Mouse (Mus musculus) spleen, embryonic (tissue): ENCODE data around the gene Rmnd5b.
"Not testable (repeated sequence)": the region's sequence is repeated elsewhere in the genome, so short reads cannot be mapped to it uniquely, and the experiment has no call there.

Source experiments
- CTCF ChIA-PET: fragments of 350-600 bp; sonication (Branson Sonifier 250); formaldehyde crosslinking; loops from one replicate; lab custom pipeline; 2022; lab: Charles Lee

Gene Rmnd5b

DNA sequence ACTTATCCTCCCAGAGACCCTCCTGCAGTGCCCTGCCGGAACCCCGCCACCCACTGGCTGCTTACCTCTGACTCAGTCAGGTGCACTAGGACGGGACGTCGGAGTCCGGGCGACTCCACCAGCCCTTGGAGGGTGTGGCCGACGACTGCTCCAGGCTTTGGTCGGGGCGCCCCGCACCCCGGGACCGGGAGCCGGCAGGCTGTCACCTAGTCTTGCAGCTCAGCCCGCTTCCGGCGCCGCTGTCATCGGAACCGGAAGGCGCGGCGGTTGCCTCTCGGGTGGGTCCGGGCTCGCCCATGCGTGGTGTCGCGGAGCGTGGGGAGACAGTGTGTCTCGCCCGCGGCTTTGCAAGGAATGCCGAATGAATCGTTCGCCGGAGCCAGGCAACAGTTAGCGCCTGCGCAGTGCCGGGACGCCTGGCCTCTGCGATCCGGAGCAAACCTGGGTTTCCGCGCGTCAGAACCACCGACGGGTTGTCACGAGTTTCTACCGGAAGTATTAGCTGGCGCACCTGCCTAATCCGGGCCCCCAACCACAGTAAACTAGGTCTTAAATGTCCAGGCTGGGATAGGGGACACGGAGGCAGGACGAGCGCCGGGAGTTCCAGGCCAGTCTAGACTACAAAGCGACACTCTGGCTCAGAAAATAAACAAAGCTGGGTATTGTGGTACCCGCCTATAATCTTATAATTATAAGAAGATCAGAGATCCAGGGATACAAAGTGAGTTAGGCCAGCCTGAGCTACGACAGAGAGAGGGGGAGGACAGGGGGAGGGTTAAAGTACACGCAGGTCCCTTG lies at the start of gene Rmnd5b:
Gene Rmnd5b (minus strand): TSS at position 372 of the 798 bp plus-strand sequence.
- CTCF ChIA-PET = interaction anchor here (0.6 to 1.2 kb wide), 3 partner anchors 8 to 139 kb away, joined by 3 to 6 read pairs (median 3); no protein-coding TSS in a partner anchor

DNA sequence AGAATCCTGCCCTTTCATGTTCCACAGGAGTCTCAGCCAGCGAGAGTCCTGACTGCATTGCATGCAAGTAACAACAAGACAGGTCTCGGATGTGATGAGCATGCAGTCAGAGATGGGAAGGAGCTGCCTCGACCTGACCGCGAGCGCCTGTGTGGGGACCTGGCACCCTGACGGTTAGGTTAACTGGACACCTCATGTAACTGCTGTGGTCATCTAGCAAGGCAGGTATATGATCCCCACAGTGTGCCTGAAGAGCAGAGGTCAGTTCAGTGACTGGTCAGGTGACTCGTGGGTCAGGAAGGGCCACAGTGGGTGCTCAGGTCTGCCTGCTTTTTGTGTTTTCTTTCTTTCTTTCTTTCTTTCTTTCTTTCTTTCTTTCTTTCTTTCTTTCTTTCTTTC lies 46.3 kb upstream of the Rmnd5b start:
- CTCF ChIA-PET = interaction anchor here (1.3 to 2.3 kb wide), 2 partner anchors 65 to 76 kb away, joined by 4 to 15 read pairs; partner anchors contain the start of gene Hnrnpab

DNA sequence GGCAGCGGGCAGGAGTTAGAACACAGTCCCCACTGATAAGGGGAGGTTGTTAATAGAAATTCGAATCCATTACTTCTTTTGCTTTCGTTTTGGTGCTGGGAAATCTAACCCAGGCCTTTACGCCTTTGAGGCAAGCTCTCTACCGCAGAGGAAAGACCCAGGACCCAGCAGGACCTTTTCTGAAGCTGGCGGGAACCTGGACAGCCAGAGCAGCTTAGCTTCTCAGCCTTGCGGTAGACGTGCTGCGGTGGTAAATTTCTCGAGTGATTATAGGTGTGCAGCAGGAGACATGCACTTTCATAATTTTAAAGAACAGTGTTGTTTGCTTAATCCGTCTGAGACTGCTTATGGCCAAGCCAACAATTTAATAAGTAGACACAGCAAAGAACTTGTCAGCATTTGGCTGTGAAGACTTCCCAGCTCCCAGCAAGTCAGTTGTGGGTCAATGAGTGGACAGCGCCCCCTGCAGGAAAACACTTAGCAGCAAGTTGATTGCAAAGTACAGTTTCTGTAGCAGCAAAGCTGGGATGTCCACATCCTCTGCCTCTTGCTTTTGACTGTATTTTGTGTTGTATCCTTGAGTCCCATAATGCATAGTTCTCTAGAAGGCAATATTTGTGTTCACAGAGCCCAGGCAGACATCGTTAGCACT lies 45.8 kb upstream of the Rmnd5b start:
- CTCF ChIA-PET = interaction anchor here (1.3 to 2.3 kb wide), 2 partner anchors 64 to 75 kb away, joined by 4 to 15 read pairs; partner anchors contain the start of gene Hnrnpab

DNA sequence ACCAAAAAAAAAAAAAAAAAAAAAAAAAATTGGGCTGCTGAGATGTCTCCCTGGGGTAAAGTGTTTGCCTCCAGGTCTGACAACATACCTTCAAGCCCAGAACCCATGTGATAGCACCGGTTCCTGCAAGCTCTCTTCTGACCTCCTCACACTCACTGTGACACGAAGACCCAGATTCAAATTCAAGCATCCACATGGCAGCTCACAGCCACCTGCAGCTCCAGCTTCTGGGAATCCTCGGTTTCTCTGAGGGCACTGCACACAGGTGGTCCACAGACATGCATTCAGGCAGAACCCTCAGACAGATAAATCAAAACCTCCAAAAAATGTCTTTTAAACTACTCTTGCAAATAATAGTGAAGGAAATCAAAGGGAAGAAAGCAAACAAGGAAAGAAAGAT lies 43.8 kb upstream of the Rmnd5b start:
- CTCF ChIA-PET = no interaction called here

DNA sequence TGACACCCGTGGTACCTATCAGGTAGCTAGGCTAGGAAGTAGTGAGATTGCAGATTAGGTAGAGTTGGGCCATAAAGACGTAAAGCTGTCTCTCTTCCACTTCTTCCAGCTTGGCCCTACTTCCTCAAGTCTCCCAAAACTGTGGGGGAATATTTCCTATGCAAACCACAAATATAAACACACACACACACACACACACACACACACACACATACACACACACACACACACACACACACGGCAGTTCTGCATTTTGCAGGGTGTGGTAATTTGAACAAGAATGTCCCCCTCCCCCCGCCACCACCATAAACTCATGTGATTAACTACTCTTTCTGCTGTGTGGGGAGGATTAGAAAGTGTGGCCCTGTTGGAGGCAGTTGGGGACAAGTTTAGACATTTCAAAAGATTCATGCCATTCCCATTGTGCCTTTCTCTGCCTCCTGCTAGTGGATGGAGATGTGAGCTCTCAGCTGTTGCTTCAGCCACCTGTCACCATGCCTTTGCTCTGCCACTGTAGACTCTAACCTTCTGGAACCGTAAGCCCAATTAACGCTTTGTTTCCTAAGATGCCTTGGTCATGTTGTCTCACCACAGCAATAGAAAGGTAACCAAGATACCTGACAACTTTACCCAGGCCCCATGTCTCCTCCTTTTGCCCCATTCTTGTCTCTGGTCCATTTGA lies 42.2 kb upstream of the Rmnd5b start:
- CTCF ChIA-PET = no interaction called here

DNA sequence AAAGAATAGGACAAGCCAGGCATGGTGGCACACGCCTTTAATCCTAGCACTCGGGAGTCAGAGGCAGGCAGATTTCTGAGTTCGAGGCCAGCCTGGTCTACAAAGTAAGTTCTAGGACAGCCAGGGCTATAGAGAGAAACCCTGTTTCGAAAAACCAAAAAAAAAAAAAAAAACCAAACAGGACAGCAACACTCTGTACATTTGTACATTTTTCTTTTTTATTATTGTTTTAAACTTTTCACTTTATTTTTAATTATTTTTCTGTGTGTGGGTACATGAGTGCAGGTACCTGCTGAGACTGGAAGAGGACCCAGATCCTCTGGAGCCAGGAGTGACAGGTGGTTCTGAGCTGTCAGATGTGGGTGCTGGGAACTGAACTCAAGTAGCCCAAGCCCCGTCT lies 39.7 kb upstream of the Rmnd5b start:
- CTCF ChIA-PET = no interaction called here

DNA sequence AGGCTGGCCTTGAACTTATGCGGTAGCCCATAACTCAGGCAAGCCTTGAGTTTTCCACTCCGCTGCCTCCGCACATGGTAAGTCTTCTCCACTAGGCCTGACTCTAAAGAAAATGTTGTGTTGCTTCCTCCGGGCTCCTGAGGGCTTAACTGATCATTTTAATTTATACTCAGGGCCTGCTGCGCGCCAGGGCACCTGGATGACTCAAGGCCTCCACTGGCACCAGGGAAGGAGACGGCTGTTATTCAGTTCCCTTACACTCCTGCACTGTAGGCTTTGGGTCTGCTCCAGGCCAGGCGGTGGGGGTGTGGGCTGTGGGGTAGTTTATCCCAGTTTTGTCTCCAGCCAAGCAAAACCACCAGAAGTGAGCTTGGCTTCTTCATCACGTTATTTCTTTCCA lies 37.6 kb upstream of the Rmnd5b start:
- CTCF ChIA-PET = no interaction called here

DNA sequence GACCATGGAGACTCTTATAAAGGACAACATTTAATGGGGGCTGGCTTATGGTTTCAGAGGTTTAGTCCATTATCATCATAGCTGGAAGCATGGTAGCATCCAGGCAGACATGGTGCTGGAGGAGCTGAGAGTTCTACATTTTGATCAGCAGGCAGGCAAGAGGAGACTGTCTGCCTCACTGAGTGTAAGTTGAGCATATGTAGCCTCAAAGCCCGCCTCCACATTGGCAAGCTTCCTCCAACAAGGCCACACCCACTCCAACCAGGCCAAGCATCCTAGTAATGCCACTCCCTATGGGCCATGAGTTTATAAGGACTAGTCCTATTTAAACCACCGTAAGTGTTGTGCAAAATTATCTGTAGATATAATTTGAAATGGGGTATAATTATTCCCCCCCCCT lies 35.7 kb upstream of the Rmnd5b start:
- CTCF ChIA-PET = interaction anchor here (0.5 to 0.7 kb wide), 2 partner anchors 147 to 275 kb away, joined by 3 to 4 read pairs; no protein-coding TSS in a partner anchor

DNA sequence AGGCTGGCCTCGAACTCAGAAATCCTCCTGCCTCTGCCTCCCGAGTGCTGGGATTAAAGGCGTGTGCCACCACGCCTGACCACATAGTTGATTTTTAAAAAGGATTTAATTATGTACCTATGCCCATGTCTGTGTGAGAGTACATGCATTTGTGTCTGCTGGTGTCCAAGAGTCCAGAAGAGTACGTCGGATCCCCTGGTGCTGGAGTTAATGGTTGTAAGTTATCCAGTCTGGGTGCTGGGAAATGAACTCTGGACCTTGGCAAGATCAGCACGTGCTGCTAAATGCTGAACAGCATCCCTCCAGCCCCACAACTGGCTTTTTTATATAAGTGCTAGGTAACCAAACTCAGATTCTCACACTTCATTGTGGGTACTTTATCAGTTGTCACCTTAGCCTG lies 35.1 kb upstream of the Rmnd5b start:
- CTCF ChIA-PET = interaction anchor here (0.7 kb wide), 1 partner anchor 147 kb away, joined by 3 read pairs; no protein-coding TSS in a partner anchor

DNA sequence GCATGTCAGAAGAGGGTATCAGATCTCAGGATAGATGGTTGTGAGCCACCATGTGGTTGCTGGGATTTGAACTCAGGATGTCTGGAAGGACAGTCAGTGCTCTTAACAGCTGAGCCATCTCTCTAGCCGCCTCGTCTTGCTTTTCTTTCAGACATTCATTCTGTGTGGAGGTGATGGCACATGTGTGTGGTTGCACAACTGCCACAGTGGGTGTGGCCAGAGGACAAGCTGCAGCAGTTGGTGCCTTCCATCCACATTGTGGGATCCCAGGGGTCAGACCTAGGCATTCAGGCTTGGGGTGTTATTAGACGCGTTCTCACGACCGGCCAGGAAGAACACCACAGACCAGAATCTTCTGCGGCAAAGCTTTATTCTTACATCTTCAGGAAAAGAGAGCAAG lies 29.1 kb upstream of the Rmnd5b start:
- CTCF ChIA-PET = not testable (repeated sequence)

DNA sequence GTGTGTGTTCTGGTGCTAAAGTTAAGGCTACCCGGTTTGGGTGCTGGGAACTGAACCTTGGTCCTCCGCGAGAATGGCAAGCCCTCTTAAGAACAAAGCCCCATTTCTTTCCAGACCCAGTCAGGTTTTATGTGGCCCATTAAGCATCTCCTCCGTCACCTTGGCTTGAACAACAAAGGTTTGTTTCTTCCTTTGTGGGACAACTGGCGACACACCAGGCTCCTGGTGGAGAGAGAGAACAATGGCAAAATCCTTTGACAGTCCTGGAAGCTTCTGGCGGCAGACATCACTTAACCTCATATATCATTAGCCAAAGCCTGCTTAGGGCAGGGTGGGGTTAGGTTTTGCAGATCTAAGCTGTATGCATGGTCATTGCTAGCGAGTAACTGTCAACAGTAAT lies 26.9 kb upstream of the Rmnd5b start:
- CTCF ChIA-PET = interaction anchor here (0.6 to 1.0 kb wide), 4 partner anchors 27 to 39 kb away, joined by 3 to 15 read pairs (median 6); no protein-coding TSS in a partner anchor

DNA sequence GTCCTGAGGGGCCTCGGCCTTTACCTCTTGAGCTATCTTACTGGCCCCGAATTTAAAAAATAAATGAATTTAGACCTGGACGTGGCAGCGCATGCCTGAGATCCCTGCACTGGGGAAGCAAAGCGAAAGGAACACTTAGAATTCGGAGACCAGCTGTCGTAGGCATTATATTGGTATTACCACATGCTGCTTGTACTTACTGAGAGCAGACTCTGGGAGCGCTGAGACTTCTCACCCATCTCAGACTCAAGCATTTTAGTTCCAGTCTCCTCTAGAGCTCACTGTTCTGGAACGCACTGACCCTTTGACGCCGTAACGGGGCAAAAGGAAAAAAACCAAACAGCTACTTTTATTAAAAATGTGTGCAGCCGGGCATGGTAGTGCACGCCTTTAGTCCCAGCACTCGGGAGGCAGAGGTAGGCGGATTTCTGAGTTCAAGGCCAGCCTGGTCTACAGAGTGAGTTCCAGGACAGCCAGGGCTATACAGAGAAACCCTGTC lies 26.2 kb upstream of the Rmnd5b start:
- CTCF ChIA-PET = interaction anchor here (0.6 to 1.0 kb wide), 4 partner anchors 27 to 571 kb away, joined by 3 to 8 read pairs (median 4); no protein-coding TSS in a partner anchor

DNA sequence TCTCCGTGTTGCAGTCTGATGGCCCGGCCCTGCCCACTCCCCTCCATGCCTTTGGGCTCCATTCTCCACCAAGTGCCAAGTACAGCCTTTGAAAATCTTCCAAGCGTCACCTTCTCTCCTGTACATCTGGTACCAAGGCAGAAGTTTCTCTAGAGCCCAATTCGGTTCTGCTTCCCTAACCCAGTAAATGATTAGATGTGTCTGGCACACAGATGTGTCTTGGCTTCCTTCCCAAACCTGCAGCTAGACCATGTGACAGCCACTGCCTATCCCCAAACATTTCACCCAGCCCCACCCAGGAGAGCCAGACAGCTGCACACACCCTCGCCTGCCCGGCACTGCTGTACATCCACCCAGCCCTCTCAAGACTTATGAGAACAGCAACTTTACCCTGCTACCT lies 23.0 kb upstream of the Rmnd5b start:
- CTCF ChIA-PET = no interaction called here

DNA sequence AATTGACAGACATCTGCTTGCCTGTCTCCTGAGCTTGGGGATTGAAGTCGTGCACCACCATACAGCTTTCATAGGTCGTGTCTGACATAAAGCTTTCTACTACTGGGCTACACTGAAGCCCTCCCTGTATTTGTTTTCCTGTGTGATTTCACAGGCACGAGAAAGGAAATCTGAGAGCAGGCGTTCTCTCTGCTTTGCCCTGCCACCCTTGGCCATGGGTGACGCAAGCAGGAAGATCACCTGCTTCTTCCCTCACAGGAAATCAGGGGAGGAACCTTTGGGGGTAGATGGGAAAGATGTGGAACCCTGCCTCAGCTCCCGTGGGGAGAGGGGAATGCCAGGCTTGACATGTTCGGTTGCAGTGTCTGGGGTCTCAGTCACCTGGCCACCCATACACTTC lies 22.6 kb upstream of the Rmnd5b start:
- CTCF ChIA-PET = no interaction called here

DNA sequence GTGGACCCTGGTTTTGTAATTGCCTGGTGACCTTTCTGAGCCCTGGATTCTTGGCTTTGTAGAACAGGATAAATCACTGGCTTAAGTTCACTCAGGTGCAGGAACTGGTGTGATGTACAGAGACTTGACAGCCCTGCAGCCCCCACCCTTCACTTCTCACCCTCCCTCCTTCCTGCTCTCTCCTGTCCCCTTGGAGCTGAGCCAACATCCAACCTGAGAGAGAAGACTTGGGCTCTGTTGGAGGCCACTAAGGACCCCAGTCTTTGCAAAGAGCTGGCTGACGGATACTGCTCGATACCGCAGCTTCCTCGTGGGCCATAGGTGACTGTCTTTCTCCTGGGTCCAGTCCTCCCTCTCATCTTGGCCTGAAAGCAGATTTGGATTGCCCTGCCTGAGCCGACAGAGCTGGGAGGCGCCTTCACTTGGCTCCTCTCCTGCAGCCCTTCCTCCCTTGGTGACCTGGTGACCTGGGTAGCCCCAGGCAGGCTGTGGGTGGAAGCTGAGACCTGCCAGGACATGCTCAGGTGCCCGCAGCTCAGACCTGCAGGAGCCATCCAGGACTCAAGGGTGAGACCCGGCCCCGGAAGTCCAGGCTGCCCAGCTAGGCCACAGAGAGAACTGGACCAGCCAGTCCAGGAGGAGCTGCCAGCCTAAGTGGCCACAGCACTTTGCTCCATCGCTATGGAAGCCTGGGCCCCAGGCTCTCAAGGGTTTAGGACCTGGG lies 21.3 kb upstream of the Rmnd5b start:
- CTCF ChIA-PET = interaction anchor here (0.7 kb wide), 2 partner anchors 28 to 1279 kb away, joined by 3 to 5 read pairs; no protein-coding TSS in a partner anchor

DNA sequence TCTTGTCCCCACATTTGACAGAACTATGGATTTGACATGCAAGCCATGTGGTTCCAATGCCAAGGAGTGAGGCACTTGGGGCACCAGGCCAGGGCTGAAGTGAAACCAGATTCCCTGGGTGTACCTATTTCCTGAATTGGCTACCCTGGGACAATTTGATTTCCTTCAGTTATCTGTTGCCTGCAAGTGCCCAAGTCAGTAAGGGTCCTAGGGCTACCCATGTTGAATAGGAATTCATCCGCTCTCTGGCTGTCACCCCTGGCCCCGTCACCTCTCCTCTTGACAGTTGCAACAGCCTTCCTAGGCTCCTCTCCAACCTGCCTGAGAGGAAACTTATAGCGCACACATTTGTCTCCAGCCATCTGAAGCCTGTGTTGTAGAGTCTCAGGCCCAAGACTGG lies 19.2 kb upstream of the Rmnd5b start:
- CTCF ChIA-PET = no interaction called here

DNA sequence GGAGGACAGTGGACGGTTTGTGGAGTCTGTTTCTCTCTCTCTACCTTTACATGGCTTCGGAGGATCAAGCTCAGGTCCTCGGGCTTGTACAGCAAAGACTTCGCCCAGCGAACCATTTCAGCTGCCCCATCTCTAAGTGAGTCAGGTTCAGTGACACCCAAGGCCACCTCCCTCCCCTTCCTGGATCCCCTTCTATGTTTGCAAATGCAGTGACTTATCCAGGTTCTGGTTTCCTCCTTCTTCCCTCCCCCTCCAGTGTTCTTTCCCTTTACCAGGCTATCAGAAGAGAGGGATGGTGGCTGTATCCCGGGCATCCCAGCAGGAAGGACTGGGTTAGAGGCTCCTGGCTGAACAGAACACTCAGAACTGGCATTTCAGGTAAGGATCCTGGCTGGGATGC lies 18.0 kb upstream of the Rmnd5b start:
- CTCF ChIA-PET = interaction anchor here (0.7 kb wide), 1 partner anchor 37 kb away, joined by 4 read pairs; no protein-coding TSS in a partner anchor

DNA sequence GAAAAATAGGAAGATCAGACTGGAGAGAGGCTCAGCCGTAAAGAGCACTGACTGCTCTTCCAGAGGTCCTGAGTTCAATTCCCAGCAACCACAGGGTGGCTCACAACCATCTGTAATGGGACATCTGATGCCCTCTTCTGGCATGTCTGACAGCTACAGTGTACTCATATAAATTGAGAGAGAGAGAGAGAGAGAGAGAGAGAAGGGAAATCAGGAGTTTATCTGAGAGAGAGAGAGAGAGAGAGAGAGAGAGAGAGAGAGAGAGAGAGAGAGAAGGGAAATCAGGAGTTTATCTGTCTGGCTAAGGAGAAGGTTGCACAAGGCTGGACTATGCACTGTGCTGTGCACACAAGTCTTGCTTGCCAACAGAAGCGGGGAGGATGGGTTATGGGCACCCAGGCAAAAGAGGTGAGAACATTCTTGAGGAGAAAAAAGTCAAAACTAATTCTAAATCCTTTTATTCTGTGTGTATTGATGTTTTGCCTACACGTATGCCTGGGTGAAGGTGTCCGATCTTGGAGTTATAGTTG lies 17.3 kb upstream of the Rmnd5b start:
- CTCF ChIA-PET = interaction anchor here (0.7 kb wide), 1 partner anchor 37 kb away, joined by 4 read pairs; no protein-coding TSS in a partner anchor

DNA sequence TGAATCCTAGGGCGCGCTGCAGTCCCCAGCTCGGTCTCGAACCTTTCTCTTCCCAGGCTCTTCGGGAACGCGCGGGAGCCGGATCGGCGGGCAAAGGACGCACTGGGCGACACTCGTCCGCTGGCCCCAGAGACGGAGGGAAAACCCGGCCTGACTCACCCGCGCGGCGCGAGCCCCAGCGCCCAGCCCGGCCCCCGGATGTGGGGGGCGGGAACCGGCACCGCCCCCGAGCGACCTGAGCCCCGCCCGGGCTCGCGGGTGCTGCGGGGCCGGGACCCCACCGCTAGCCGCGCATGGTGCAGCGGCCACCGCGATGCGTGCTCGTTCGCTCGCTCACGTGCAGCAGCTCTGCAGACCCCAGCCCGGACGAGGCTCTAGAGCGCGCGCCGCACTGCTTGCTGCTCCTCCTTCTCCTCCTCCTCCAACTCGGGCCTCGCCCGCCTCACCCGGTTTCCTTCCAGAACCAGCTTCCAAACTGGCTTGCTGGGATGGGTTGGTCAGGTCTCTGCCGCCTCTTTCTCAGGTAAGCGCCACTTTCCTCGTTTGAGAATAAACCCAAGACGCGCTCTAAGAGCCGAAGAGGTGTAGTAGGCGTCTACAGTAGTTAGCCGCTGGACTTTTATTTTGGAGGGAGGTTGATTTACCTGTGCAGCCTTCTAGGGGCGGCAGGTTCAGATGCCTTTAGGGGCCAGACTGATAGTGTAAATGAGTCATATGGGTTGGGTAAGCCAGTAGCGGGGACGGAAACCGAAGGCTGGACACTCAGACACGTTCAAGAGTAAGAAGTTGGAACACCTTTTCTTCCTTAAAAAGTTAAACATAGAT lies 15.2 kb upstream of the Rmnd5b start, which contains the start of the genes N4bp3 and D930048N14Rik:
Gene N4bp3 (minus strand): TSS at position 152 of the 825 bp plus-strand sequence.
Gene D930048N14Rik (plus strand): TSS at position 264 of the 825 bp plus-strand sequence.
- CTCF ChIA-PET = no interaction called here
